Mouse (Mus musculus): ENCODE measurements at regions not wholly inside any gene's neighbourhood (a gene's known extent, or its start where the extent isn't known, plus 50 kb on each side); places are given as distances from the start of the nearest gene placed in this dataset.

DNA sequence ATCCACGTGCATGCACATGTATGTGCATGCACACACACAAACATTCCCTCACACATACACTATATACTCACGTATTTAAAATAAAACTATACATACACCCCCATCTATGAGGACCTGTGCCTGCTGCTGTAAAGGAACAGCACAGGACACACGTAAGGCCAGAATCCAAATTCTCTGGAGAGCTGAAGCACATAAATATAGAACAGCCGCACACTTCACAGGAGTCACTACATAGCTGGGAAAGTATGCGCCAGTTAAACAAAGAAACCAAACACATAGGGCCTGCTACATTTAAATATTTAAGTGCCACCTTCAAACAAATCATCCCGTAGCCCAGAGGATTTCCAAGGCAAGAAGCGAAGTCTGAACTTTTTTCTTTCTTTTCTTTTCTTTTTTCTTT lies 73.8 kb upstream of the Ppp1r12a start:
- Histone ChIP-seq H3K9ac (no peak overlapping the region), H3K27me3 (ENCODE audit: insufficient read depth, low read length) (no peaks in the 10 kb centered on the region), H3K36me3 (ENCODE audit: insufficient read depth) (no peaks in the 10 kb centered on the region), H3K9me3 (ENCODE audit: low read depth, low read length) (no peaks in the 10 kb centered on the region), H3K4me2 (peak overlapping the region; percentile 38), H3K27ac (ENCODE audit: low read depth) (peak overlapping the region; percentile 37; the same call in 1 of the 2 replicates), H3K4me1 (ENCODE audit: insufficient read depth) (peaks cover 13% of the 10 kb centered on the region), H3K4me3 (ENCODE audit: low read depth, low read length) (no peak overlapping the region)
- 46% methylated on average over 7 of the region's 7 CpGs for WGBS
- no peak for TF ChIP-seq CTCF (IDR thresholded peaks at IDR 0.05; ENCODE audit: low read depth)
- peak; percentile 58; the same call in 1 of the 2 replicates for ATAC-seq (ENCODE audit: insufficient read depth)
- DNase-seq: peak; percentile 61

DNA sequence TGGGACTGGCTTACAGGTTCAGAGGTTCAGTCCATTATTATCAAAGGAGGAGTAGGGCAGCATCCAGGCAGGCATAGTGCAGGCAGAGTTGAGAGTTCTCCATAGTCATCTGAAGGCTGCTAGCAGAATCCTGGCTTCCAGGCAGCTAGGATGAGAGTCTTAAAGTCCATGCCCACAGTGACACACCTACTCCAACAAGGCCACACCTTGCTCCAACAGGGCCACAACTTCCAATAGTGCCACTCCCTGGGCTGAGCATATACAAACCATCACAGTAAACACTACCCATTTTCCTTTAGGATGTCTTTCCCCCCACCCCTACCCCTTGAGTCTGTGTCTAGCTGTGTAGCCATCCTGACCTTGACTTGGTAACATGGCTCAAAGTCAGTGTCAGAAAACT lies 78.8 kb upstream of the Ppp1r12a start:
- no peak overlapping the region for H3K27ac ChIP-seq (ENCODE audit: low read depth)
- DNase-seq: no peak

DNA sequence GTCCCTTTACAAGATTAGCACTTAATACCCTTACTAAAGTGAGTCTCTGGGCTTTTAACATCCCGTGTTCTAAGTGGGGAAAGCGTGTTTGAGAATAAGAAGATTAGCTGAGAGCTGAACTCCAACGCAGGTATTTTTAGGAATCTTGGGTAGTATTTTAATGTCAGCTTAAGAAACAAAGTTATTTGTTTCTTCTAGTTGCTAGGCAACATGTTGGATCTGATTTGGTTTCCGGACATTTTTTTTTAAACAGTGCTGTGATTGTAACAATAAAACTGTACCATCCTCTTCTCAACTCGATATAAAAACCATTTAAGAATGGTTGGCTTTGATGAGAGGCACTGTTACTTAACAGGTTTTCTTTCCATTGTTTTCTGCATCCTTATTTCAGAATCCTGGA lies 86.8 kb upstream of the Ppp1r12a start:
- 68% methylated on average over 5 of the region's 5 CpGs for WGBS
- Histone ChIP-seq H3K36me3 (ENCODE audit: insufficient read depth) (no peaks in the 10 kb centered on the region), H3K9ac (no peak overlapping the region), H3K4me1 (ENCODE audit: insufficient read depth) (no peaks in the 10 kb centered on the region), H3K27me3 (ENCODE audit: insufficient read depth, low read length) (no peaks in the 10 kb centered on the region), H3K27ac (ENCODE audit: low read depth) (no peak overlapping the region), H3K9me3 (ENCODE audit: low read depth, low read length) (no peaks in the 10 kb centered on the region), H3K4me3 (ENCODE audit: low read depth, low read length) (no peak overlapping the region), H3K4me2 (no peak overlapping the region)
- ATAC-seq (ENCODE audit: insufficient read depth) (no peak), DNase-seq (no peak)
- TF ChIP-seq CTCF (IDR thresholded peaks at IDR 0.05; ENCODE audit: low read depth): no peak

More for the DNA sequence above, 78.8 kb upstream of the Ppp1r12a start:
- Histone ChIP-seq H3K4me1 (ENCODE audit: insufficient read depth) (no peaks in the 10 kb centered on the region), H3K27me3 (ENCODE audit: insufficient read depth, low read length) (no peaks in the 10 kb centered on the region), H3K9ac (no peak overlapping the region), H3K36me3 (ENCODE audit: insufficient read depth) (no peaks in the 10 kb centered on the region), H3K4me2 (no peak overlapping the region), H3K4me3 (ENCODE audit: low read depth, low read length) (no peak overlapping the region), H3K9me3 (ENCODE audit: low read depth, low read length) (no peaks in the 10 kb centered on the region)
- no peak for ATAC-seq (ENCODE audit: insufficient read depth)
- TF ChIP-seq CTCF (IDR thresholded peaks at IDR 0.05; ENCODE audit: low read depth): no peak

GRCm38 (mm10) chr10:108073828-108074227 lies 88.2 kb upstream of the Ppp1r12a start:
- Histone ChIP-seq H3K36me3 (ENCODE audit: insufficient read depth) (no peaks in the 10 kb centered on the region), H3K9me3 (ENCODE audit: low read depth, low read length) (no peaks in the 10 kb centered on the region), H3K27me3 (ENCODE audit: insufficient read depth, low read length) (no peaks in the 10 kb centered on the region), H3K4me1 (ENCODE audit: insufficient read depth) (no peaks in the 10 kb centered on the region), H3K27ac (ENCODE audit: low read depth) (no peak overlapping the region), H3K4me3 (ENCODE audit: low read depth, low read length) (no peak overlapping the region), H3K4me2 (no peak overlapping the region), H3K9ac (no peak overlapping the region)
- TF ChIP-seq CTCF (IDR thresholded peaks at IDR 0.05; ENCODE audit: low read depth): no peak
- DNase-seq (no peak), ATAC-seq (ENCODE audit: insufficient read depth) (no peak)
- WGBS: 88% methylated on average over 4 of the region's 4 CpGs

- Histone ChIP-seq H3K9me3 (ENCODE audit: low read depth, low read length) (no peaks in the 10 kb centered on the region), H3K36me3 (ENCODE audit: insufficient read depth) (no peaks in the 10 kb centered on the region), H3K4me1 (ENCODE audit: insufficient read depth) (no peaks in the 10 kb centered on the region), H3K27ac (ENCODE audit: low read depth) (no peak overlapping the region), H3K4me2 (no peak overlapping the region), H3K9ac (no peak overlapping the region), H3K27me3 (ENCODE audit: insufficient read depth, low read length) (no peaks in the 10 kb centered on the region), H3K4me3 (ENCODE audit: low read depth, low read length) (no peak overlapping the region)
- DNase-seq (no peak), ATAC-seq (ENCODE audit: insufficient read depth) (no peak)
- WGBS: 39% methylated on average over 1 of the region's 1 CpGs
- TF ChIP-seq CTCF (IDR thresholded peaks at IDR 0.05; ENCODE audit: low read depth): no peak
Observed at GRCm38 (mm10) chr10:108072211-108072610, 89.8 kb upstream of the Ppp1r12a start.

DNA sequence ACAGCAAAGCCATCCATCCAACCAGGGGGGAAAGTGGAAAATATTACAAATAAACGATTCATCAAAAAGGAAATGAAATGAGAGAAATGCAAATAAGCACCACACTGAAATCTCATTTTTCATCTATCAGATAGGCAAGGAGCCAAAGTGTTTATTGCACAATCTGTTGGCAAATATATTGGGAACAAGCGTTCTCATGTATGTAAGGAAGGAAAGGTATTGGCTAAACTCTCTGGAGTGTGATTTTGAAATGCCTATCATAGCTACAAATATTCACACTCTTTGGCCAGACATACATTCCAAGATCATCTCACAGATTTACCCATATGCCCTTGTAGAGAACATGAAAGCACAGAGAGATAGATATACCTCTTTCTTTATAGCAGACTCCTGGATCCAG lies 90.6 kb upstream of the Ppp1r12a start:
- no peaks in the 10 kb centered on the region for H3K36me3 ChIP-seq (ENCODE audit: insufficient read depth)
- WGBS: 49% methylated on average over 2 of the region's 2 CpGs

DNA sequence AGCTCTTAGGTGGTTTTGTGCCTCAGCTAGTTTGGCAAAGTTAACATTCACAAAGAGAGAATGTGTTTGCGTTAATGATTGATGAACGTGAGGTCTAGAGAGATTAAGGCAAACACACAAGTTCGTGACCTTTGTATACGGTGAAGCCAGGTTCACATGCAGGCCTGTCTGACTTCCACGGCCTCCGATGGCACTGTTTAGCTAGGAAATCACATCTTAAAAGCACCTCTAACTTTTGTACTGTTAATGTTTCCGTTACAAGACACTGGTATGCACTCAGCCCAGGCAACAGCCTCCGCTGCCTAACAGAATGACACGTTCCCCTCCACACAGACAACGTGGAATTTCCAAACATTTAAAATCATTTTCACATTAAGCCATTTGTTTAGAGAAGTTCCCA lies 94.3 kb upstream of the Ppp1r12a start:
- H3K9me3 ChIP-seq (ENCODE audit: low read depth, low read length): no peaks in the 10 kb centered on the region
- WGBS: 8% methylated on average over 10 of the region's 10 CpGs
- DNase-seq: peak; percentile 52
- no peak for TF ChIP-seq CTCF (IDR thresholded peaks at IDR 0.05; ENCODE audit: low read depth)
- no peak overlapping the region; the same call in 1 of the 2 replicates for H3K27ac ChIP-seq (ENCODE audit: low read depth)
- H3K4me1 ChIP-seq (ENCODE audit: insufficient read depth): no peaks in the 10 kb centered on the region
- peak; percentile 55; the same call in 1 of the 2 replicates for ATAC-seq (ENCODE audit: insufficient read depth)
- H3K9ac ChIP-seq: no peak overlapping the region
- no peak overlapping the region for H3K4me3 ChIP-seq (ENCODE audit: low read depth, low read length)
- no peaks in the 10 kb centered on the region for H3K36me3 ChIP-seq (ENCODE audit: insufficient read depth)
- H3K27me3 ChIP-seq (ENCODE audit: insufficient read depth, low read length): no peaks in the 10 kb centered on the region
- peak overlapping the region; percentile 50 for H3K4me2 ChIP-seq

More for the DNA sequence above, 90.6 kb upstream of the Ppp1r12a start:
- Histone ChIP-seq H3K27me3 (ENCODE audit: insufficient read depth, low read length) (no peaks in the 10 kb centered on the region), H3K9me3 (ENCODE audit: low read depth, low read length) (no peaks in the 10 kb centered on the region), H3K27ac (ENCODE audit: low read depth) (no peak overlapping the region), H3K9ac (no peak overlapping the region), H3K4me2 (no peak overlapping the region), H3K4me1 (ENCODE audit: insufficient read depth) (no peaks in the 10 kb centered on the region), H3K4me3 (ENCODE audit: low read depth, low read length) (no peak overlapping the region)
- ATAC-seq (ENCODE audit: insufficient read depth) (no peak), DNase-seq (peak; percentile 34)
- no peak for TF ChIP-seq CTCF (IDR thresholded peaks at IDR 0.05; ENCODE audit: low read depth)

DNA sequence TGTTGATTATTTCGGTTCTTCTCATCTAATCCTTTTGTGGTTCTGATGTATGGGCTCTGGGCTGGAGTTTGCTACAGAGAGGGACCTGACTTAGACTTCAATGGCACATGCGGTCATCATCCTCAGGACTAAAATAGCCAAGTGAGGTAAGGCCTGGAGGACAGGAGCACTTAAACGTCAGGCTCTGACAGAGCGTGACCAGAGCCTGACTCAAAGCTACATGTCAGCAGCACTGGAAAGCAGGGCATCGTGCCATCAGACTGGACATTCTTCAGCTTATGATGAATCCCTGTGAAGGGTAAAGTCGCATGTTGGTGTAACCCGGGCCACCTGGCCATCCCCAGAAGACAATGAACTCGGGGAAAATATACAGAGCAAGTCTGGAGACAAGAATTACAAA lies 95.8 kb upstream of the Ppp1r12a start:
- TF ChIP-seq CTCF (IDR thresholded peaks at IDR 0.05; ENCODE audit: low read depth): no peak
- Histone ChIP-seq H3K4me2 (no peak overlapping the region), H3K9me3 (ENCODE audit: low read depth, low read length) (no peaks in the 10 kb centered on the region), H3K27ac (ENCODE audit: low read depth) (no peak overlapping the region), H3K36me3 (ENCODE audit: insufficient read depth) (no peaks in the 10 kb centered on the region), H3K4me3 (ENCODE audit: low read depth, low read length) (no peak overlapping the region), H3K4me1 (ENCODE audit: insufficient read depth) (no peaks in the 10 kb centered on the region), H3K9ac (no peak overlapping the region), H3K27me3 (ENCODE audit: insufficient read depth, low read length) (no peaks in the 10 kb centered on the region)
- DNase-seq: no peak
- WGBS: 79% methylated on average over 8 of the region's 8 CpGs
- ATAC-seq (ENCODE audit: insufficient read depth): no peak

Measured in lung, embryonic 14.5 days (tissue).